Mouse (Mus musculus) heart, adult 2 months (tissue): ENCODE results near the gene Slc3a1.

Experiments
- CTCF ChIP-seq: fragments of 200-600 bp; IDR thresholded peaks from 2 replicates; pipeline ENCODE4 v1.8.1; 2022; ENCODE audit warnings: antibody characterized with exemption, mild to moderate bottlenecking, moderate library complexity
- EP300 ChIP-seq: fragments of 200-500 bp; IDR thresholded peaks from 2 replicates; pipeline ENCODE4 v1.6.1; 2011; ENCODE audit warnings: low read depth, low read length, control low read depth; ENCODE audit not compliant: insufficient read depth
- POLR2A ChIP-seq: fragments of 200-500 bp; IDR thresholded peaks from 2 replicates; pipeline ENCODE4 v1.6.1; 2011; ENCODE audit warnings: mild to moderate bottlenecking, low read depth, low read length, control low read depth; ENCODE audit not compliant: insufficient read depth

DNA sequence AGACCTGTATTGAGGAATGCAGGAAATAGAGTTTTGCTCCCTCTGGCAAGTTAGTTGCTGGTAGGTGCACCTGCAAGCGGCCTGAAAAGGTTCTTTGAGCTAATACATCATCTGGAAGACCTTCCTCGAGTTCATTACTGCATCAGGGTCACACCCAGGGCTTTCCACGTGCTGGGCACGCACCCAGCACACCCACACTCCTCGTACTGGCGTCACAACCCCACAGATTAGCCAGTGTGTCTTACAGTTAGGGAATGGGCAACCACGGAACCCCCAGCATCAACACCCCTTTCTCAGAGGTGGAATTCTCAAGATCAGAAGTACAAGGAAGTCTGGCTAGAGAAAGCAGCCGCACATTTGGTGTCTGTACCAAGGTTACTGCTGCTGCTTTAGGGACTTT, 3.9 kb upstream of the Slc3a1 start:
- TF ChIP-seq EP300 (no peak), CTCF (no peak), POLR2A (no peak)
